Mouse (Mus musculus) urinary bladder, adult 2 months (tissue): ENCODE measurements around the gene Tspyl1. TPM values are rescaled to one million over a fixed set of nuclear protein-coding genes. Genes with fewer than 3 reads are reported as not detected.

Experiments
- DNase-seq: peaks from one replicate; pipeline ENCODE4 v3.0.0; 2022; ENCODE audit warnings: low spot score
- polyA plus RNA-seq: library from polyadenylated mRNA; depleted of rRNA; stranded (reverse); fragments of >200 nt; gene quantifications from 2 replicates; pipeline ENCODE4 v1.2.3, GENCODE M21; 2012; rRNA removed

Tspyl1 gene
- polyA plus RNA-seq, 1 experiment = 52.8 TPM

- no peak for DNase-seq
Measured at GRCm38 (mm10) chr10:34300368-34300767, 18.4 kb downstream of the Tspyl1 start.

- no peak for DNase-seq
Measured at GRCm38 (mm10) chr10:34307070-34307469, 25.1 kb downstream of the Tspyl1 start.

GRCm38 (mm10) chr10:34309915-34310685 lies 28.1 kb downstream of the Tspyl1 start:
- no peak for DNase-seq

- no peak for DNase-seq
Measured at GRCm38 (mm10) chr10:34312536-34312935, 30.5 kb downstream of the Tspyl1 start.

- no peak for DNase-seq
Measured at GRCm38 (mm10) chr10:34316571-34317216, 34.7 kb downstream of the Tspyl1 start.

- no peak for DNase-seq
Measured at GRCm38 (mm10) chr10:34317217-34317606, 35.2 kb downstream of the Tspyl1 start.

- DNase-seq = no peak
Measured at GRCm38 (mm10) chr10:34320809-34321208, 38.8 kb downstream of the Tspyl1 start.

GRCm38 (mm10) chr10:34326701-34327100 lies 44.7 kb downstream of the Tspyl1 start:
- DNase-seq = no peak

GRCm38 (mm10) chr10:34327144-34327543 lies 45.2 kb downstream of the Tspyl1 start:
- DNase-seq = no peak

GRCm38 (mm10) chr10:34328310-34328709 lies 46.3 kb downstream of the Tspyl1 start:
- DNase-seq = no peak

Other genes starting within 250 kb of the Tspyl1 start
- 0.07 TPM in 1 of 2 replicates, not detected in the other for gene Trappc3l, start 244.6 kb upstream of the Tspyl1 start, polyA plus RNA-seq
- gene Calhm4, start 237.9 kb upstream of the Tspyl1 start, polyA plus RNA-seq = 0.03 TPM in 1 of 2 replicates, not detected in the other
- gene Calhm5, start 185.7 kb upstream of the Tspyl1 start, polyA plus RNA-seq = 7.3 and 7.7 TPM in 2 replicates
- gene Calhm6, start 154.2 kb upstream of the Tspyl1 start, polyA plus RNA-seq = 1.8 and 2.4 TPM in 2 replicates
- gene Dse, start 74.5 kb upstream of the Tspyl1 start, polyA plus RNA-seq = 15.9 and 17.6 TPM in 2 replicates
- gene Tspyl4, start 15.3 kb downstream of the Tspyl1 start, polyA plus RNA-seq = 11.1 and 15.2 TPM in 2 replicates
- 0.06 and 0.11 TPM in 2 replicates for gene Col10a1, start 107.8 kb downstream of the Tspyl1 start, polyA plus RNA-seq
- 11.7 and 12.4 TPM in 2 replicates for gene Nt5dc1, start 136.4 kb downstream of the Tspyl1 start, polyA plus RNA-seq
- gene Frk, start 201.2 kb downstream of the Tspyl1 start, polyA plus RNA-seq = 7.7 and 8.0 TPM in 2 replicates